Mouse (Mus musculus): Measurements from ENCODE around the gene Phactr1.

The Phactr1 gene

DNA sequence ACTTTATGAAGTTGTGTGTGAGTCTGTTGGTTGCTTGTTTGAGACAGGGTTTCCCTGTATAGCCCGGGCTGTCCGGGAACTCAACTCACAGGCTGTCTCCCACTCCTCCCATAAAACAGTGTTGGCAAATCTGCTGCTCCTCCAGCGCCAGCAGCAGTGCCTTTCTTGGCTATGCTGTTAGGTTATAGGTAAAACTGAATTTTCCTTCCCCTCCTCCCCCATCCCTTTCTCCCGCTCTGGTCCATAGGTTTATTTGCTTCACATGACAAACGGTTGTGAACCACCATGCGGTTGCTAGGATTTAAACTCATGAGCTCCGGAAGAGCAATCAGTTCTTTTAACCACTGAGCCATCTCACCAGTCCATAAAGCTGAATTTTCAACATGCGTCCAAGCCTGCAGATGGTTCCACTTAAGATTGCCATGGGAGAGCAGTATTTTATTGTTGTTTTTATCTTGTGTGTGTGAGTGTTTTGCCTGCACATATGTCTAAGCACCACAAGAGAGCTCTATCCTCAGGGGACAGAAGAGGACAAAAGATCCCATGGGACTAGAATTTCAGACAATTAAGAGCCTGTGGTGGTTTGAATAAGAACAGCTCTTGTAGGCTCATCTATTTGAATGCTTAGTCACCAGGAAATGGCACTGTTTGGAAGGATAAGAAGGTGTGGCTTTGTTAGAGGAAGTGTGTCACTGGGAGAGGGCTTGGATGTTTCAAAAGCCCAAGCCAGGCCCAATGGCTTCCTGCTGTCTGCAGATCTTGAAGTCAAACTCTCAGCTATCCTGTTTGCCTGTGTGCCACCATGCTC, 503.0 kb downstream of the Phactr1 start:
- DNase-seq (ENCODE audit: low read depth), result no peak

DNA sequence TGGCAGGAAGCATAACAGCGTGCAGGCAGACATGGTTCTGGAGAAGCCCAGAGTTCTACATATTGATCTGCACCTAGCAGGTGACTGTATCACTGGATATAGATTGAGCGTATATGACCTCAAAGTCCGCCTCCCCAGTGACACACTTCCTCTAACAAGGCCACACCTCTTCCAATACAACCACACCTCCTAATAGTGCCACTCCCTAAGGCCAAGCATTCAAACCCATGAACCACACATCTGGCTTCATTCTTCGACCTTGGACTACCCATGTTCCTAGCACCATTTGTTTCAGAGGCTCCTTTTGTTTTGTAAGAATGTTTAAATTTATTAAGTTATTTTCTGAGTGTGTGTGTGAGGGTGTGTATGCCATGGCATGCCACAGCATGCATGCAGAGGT, 507.3 kb downstream of the Phactr1 start:
- DNase-seq (ENCODE audit: low read depth), result no peak
